Comparison of ENCODE assay signal across 8 mouse cellular contexts in genomic region chr12:16874086-16874485, GRCm38 (mm10). TPM values are rescaled to one million over a fixed set of nuclear protein-coding genes. Genes with fewer than 3 reads are reported as not detected.
DNase-seq lines count a peak whose midpoint lies in the region; ATAC-seq and TF ChIP-seq lines count a peak whose summit lies in the region.

No protein-coding gene starts in this region.

- no peaks in the 10 kb centered on the region for H3K36me3 ChIP-seq in midbrain, postnatal 0 days (ENCODE audit: insufficient read depth, low read length)
- H3K36me3 ChIP-seq in neural tube, embryonic 15.5 days = no peaks in the 10 kb centered on the region

- no peak overlapping the region for H3K4me3 ChIP-seq in lung, adult 2 months (replicated peaks; ENCODE audit: extremely low read depth, low read depth, low read length)
- H3K4me3 ChIP-seq in embryonic fibroblast, embryonic 13.5 days (ENCODE audit: insufficient read depth, low read length) = no peak overlapping the region
- no peak overlapping the region for H3K4me3 ChIP-seq in midbrain, postnatal 0 days (ENCODE audit: low read depth, low read length)
- no peak overlapping the region for H3K4me3 ChIP-seq in neural tube, embryonic 15.5 days (replicated peaks)

- DNase-seq in lung, adult 18-20 months = peak; percentile 66 to 85
- DNase-seq in lung, adult 2 months = no peak
- DNase-seq in kidney, postnatal 36 days = peak; percentile 85 to 93
- peak; percentile 71 for DNase-seq in thymus, postnatal 25 days
- no peak for DNase-seq in Muller cell, postnatal 12 days (ENCODE audit: inconsistent ontology term)
- no peak for DNase-seq in midbrain, postnatal 0 days (ENCODE audit: low spot score)

- no peak for ATAC-seq in midbrain, postnatal 0 days (ENCODE audit: low FRiP score)
- no peak for ATAC-seq in neural tube, embryonic 15.5 days (ENCODE audit: low FRiP score)

- TF ChIP-seq CTCF in lung, adult 2 months (IDR thresholded peaks at IDR 0.05; ENCODE audit: insufficient read depth, low read length) = no peak
- no peak for TF ChIP-seq CTCF in embryonic fibroblast, embryonic 13.5 days (IDR thresholded peaks at IDR 0.05; ENCODE audit: borderline replicate concordance, insufficient read depth, low read length)
- no peak for TF ChIP-seq CTCF in midbrain, postnatal 0 days (IDR thresholded peaks at IDR 0.05)

- peaks cover 50% of the 10 kb centered on the region for H3K4me1 ChIP-seq in lung, adult 2 months (ENCODE audit: control insufficient read depth, insufficient read depth, low read length)
- H3K4me1 ChIP-seq in embryonic fibroblast, embryonic 13.5 days (ENCODE audit: control insufficient read depth, insufficient read depth, low read length) = peaks cover 36% of the 10 kb centered on the region
- H3K4me1 ChIP-seq in midbrain, postnatal 0 days (ENCODE audit: insufficient read depth, low read length) = no peaks in the 10 kb centered on the region
- peaks cover 20% of the 10 kb centered on the region for H3K4me1 ChIP-seq in neural tube, embryonic 15.5 days

- H3K9ac ChIP-seq in midbrain, postnatal 0 days (replicated peaks; ENCODE audit: low read length, poor library complexity, severe bottlenecking) = no peak overlapping the region
- H3K9ac ChIP-seq in neural tube, embryonic 15.5 days (replicated peaks) = no peak overlapping the region

- H3K4me2 ChIP-seq in midbrain, postnatal 0 days (ENCODE audit: low read depth, low read length, poor library complexity, severe bottlenecking) = no peak overlapping the region
- no peak overlapping the region for H3K4me2 ChIP-seq in neural tube, embryonic 15.5 days

- H3K27me3 ChIP-seq in midbrain, postnatal 0 days (ENCODE audit: insufficient read depth, low read length) = no peaks in the 10 kb centered on the region
- no peaks in the 10 kb centered on the region for H3K27me3 ChIP-seq in neural tube, embryonic 15.5 days (replicated peaks)

- H3K9me3 ChIP-seq in midbrain, postnatal 0 days (ENCODE audit: low read length) = no peaks in the 10 kb centered on the region
- no peaks in the 10 kb centered on the region for H3K9me3 ChIP-seq in neural tube, embryonic 15.5 days (replicated peaks)

- no peak for TF ChIP-seq POLR2A in lung, adult 2 months (IDR thresholded peaks at IDR 0.05; ENCODE audit: borderline replicate concordance, extremely low read depth, low read depth, low read length)
- no peak for TF ChIP-seq POLR2A in embryonic fibroblast, embryonic 13.5 days (IDR thresholded peaks at IDR 0.05; ENCODE audit: low read depth, low read length)

- 18% methylated on average over 2 of the region's 2 CpGs for WGBS in lung, adult 2 months
- WGBS in midbrain, postnatal 0 days = 63% methylated on average over 2 of the region's 2 CpGs
- 61% methylated on average over 2 of the region's 2 CpGs for WGBS in neural tube, embryonic 15.5 days

- 0 out of 2 replicates have a peak overlapping the region, but pooled peaks have one; percentile 38 for H3K27ac ChIP-seq in embryonic fibroblast, embryonic 13.5 days (ENCODE audit: insufficient read depth, low read length)
- H3K27ac ChIP-seq in midbrain, postnatal 0 days (ENCODE audit: low read depth, low read length) = no peak overlapping the region
- H3K27ac ChIP-seq in neural tube, embryonic 15.5 days (replicated peaks) = no peak overlapping the region

RNA-seq across cellular contexts. Expression of gene Rock2, which starts 20.6 kb away (rescaled TPM):
- polyA plus RNA-seq in lung, adult 2 months (2012; rRNA removed) = 6.5 and 11.4 TPM in 2 replicates
- 168 and 255 TPM in 2 replicates for polyA plus RNA-seq in embryonic fibroblast, embryonic 13.5 days (2011; ENCODE audit: insufficient read length, low read depth, missing spikeins)
- total RNA-seq in midbrain, postnatal 0 days (2014; rRNA removed) = 27.3 and 40.5 TPM in 2 replicates
- polyA plus RNA-seq in midbrain, postnatal 0 days (2015; fragmentation: Nextera tagmentation; extraction: Ambion mirVana) = 9.0 and 12.7 TPM in 2 replicates
- polyA plus RNA-seq in neural tube, embryonic 15.5 days (2015; fragmentation: Nextera tagmentation; extraction: Ambion mirVana) = 13.5 and 13.7 TPM in 2 replicates

Comparison
In these comparisons a context has a peak if more than half of its experiments do, and no peak if none do; other contexts are left out.
1. DNase-seq: peak in lung, adult 18-20 months (2 of 2), kidney, postnatal 36 days (2 of 2) and thymus, postnatal 25 days (single experiment); none in lung, adult 2 months (single experiment), Muller cell, postnatal 12 days (single experiment) and midbrain, postnatal 0 days (single experiment).
2. RNA of gene Rock2, which starts 20.6 kb away (polyA plus RNA-seq): 168 to 255 TPM in embryonic fibroblast, embryonic 13.5 days; 13.5 to 13.7 TPM in neural tube, embryonic 15.5 days, 9.0 to 12.7 TPM in midbrain, postnatal 0 days and 6.5 to 11.4 TPM in lung, adult 2 months; every median in the first group is over 10 times any median in the second.